Mouse (Mus musculus): ENCODE results near the gene Meaf6. TPM values are rescaled to one million over a fixed set of nuclear protein-coding genes. Genes with fewer than 3 reads are reported as not detected.

Meaf6 gene
- polyA plus RNA-seq, 1 experiment from 2014 or later: 28.3 TPM

DNA sequence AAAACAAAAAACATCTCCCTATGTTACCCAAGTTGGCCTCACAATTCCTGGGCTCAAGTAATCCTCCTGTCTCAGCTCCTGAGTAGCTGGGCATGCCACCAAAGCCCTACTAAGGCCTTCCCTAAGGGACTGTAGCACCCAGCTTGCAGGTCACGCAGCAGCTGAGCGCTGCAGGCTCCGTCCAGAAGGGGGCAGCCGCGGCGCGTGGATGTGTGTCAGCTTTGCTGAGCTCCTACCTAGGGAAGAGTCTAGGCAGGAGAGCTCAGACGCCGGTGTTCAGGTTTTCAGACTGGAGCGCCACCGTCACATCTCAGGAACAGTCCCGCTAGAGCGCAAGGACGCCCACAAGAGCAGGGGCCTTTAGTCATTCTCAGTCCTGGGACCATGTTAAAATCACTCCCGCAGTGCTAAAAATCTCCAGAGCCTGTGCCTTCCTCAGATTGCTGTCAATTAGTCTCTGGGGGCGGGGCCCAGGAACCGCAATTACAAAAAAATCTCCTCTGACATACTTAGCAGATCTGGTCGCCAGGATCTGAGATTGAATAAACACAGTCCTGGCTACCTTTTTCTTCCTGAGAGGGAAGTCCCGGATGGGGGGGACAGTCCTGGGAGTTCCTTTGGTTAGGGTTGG, 75.5 kb downstream of the Meaf6 start:
- DNase-seq (ENCODE audit: low spot score) (peak; percentile 89), ATAC-seq (ENCODE audit: low FRiP score, low TSS enrichment) (peak; percentile 77)
- TF ChIP-seq EP300 (optimal IDR thresholded peaks at IDR 0.05) (no peak), CTCF (IDR thresholded peaks at IDR 0.05; ENCODE audit: low read depth) (peak; percentile 96)
- no peaks in the 10 kb centered on the region for H3K9me3 ChIP-seq (ENCODE audit: control insufficient read depth, low read length)
- H3K27ac ChIP-seq (replicated peaks): no peak overlapping the region; the same call in 1 of the 2 replicates
- no peaks in the 10 kb centered on the region for H3K36me3 ChIP-seq (ENCODE audit: control insufficient read depth, insufficient read depth, low read length)
- H3K4me1 ChIP-seq (replicated peaks; ENCODE audit: control insufficient read depth, insufficient read depth): no peaks in the 10 kb centered on the region
- no peak overlapping the region for H3K9ac ChIP-seq (ENCODE audit: low read length)
- peak overlapping the region; percentile 31 for H3K4me2 ChIP-seq (replicated peaks; ENCODE audit: low read depth)
- 5% methylated on average over 19 of the region's 19 CpGs for WGBS
- H3K4me3 ChIP-seq (ENCODE audit: low read depth, low read length): 0 out of 2 replicates have a peak overlapping the region, but pooled peaks have one; percentile 8
- H3K27me3 ChIP-seq (ENCODE audit: control insufficient read depth, insufficient read depth, low read length): no peaks in the 10 kb centered on the region

DNA sequence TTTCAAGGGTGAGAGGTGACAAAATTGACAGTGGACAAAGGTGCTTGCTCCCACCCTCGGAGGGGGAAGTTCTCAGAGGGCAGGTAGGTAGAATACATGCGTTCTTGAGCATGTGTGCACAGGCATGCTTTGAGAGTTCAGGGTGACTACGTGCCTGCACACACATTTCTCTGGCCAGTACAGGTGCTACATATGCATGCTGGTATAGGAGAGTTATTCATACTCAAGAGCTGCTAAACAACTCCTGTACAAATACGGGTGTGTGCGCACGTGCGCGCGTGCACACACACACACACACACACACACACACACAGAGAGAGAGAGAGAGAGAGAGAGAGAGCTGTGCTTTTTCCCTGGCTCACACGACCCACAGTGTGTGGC, 76.0 kb downstream of the Meaf6 start:
- 50% methylated on average over 10 of the region's 10 CpGs for WGBS
- ATAC-seq (ENCODE audit: low FRiP score, low TSS enrichment): 0 out of 2 replicates have a peak, but pooled peaks have one; percentile 49
- peak overlapping the region; percentile 31; the same call in 1 of the 2 replicates for H3K4me2 ChIP-seq (replicated peaks; ENCODE audit: low read depth)

DNA sequence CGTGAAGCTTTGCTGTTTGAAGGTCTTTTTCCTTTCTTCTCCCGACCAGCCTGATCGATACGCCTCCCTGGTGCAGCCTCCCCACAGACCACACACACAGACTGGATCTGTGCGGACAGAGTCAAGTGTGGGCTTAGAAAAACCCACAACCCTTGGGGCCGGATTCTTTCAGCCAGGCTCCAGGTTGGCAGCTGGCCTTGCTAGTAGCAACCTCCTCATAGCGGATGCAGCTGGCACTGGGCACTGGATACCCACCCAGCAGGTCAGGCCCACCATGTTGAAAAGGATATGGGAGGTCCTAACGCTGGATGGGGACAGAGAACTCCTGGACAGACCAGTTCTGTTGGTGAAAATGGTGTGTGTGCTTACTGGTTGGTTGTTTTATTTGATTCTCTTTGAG, 76.5 kb downstream of the Meaf6 start:
- H3K27ac ChIP-seq (replicated peaks): no peak overlapping the region
- TF ChIP-seq EP300 (optimal IDR thresholded peaks at IDR 0.05): no peak
- no peak for TF ChIP-seq CTCF (IDR thresholded peaks at IDR 0.05; ENCODE audit: low read depth)
- DNase-seq (ENCODE audit: low spot score): no peak
- no peaks in the 10 kb centered on the region for H3K9me3 ChIP-seq (ENCODE audit: control insufficient read depth, low read length)
- H3K4me3 ChIP-seq (ENCODE audit: low read depth, low read length): no peak overlapping the region
- no peaks in the 10 kb centered on the region for H3K36me3 ChIP-seq (ENCODE audit: control insufficient read depth, insufficient read depth, low read length)
- WGBS: 56% methylated on average over 8 of the region's 8 CpGs
- no peak for ATAC-seq (ENCODE audit: low FRiP score, low TSS enrichment)
- no peak overlapping the region for H3K4me2 ChIP-seq (replicated peaks; ENCODE audit: low read depth)
- H3K9ac ChIP-seq (ENCODE audit: low read length): no peak overlapping the region
- H3K4me1 ChIP-seq (replicated peaks; ENCODE audit: control insufficient read depth, insufficient read depth): no peaks in the 10 kb centered on the region
- H3K27me3 ChIP-seq (ENCODE audit: control insufficient read depth, insufficient read depth, low read length): no peaks in the 10 kb centered on the region

More for the DNA sequence above, 76.0 kb downstream of the Meaf6 start:
- Histone ChIP-seq H3K4me3 (ENCODE audit: low read depth, low read length) (no peak overlapping the region), H3K36me3 (ENCODE audit: control insufficient read depth, insufficient read depth, low read length) (no peaks in the 10 kb centered on the region), H3K9me3 (ENCODE audit: control insufficient read depth, low read length) (no peaks in the 10 kb centered on the region), H3K27ac (replicated peaks) (no peak overlapping the region; the same call in 1 of the 2 replicates), H3K9ac (ENCODE audit: low read length) (no peak overlapping the region), H3K4me1 (replicated peaks; ENCODE audit: control insufficient read depth, insufficient read depth) (no peaks in the 10 kb centered on the region), H3K27me3 (ENCODE audit: control insufficient read depth, insufficient read depth, low read length) (no peaks in the 10 kb centered on the region)
- DNase-seq (ENCODE audit: low spot score): no peak
- no peak for TF ChIP-seq EP300 (optimal IDR thresholded peaks at IDR 0.05)
- no peak for TF ChIP-seq CTCF (IDR thresholded peaks at IDR 0.05; ENCODE audit: low read depth)

DNA sequence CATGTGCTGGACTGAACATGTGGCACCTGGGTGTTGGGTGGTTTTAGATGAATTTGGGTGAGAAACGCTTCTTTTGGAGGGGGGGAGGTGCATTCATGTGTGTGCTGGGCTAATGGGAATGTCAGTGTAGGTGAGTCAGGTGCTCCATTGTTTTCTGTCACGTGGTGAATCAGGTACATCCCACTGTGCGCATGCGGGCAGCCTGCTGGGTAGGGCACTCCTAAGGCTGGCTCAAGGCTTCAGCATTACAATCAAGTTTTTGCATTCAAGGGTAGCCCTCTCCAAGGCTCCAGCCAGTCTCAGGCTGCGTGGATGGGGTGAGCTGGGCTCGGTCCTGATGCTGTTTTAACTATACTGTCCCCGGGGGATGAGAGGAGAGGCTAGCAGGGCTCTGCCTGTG, 77.8 kb downstream of the Meaf6 start:
- H3K4me3 ChIP-seq (ENCODE audit: low read depth, low read length): no peak overlapping the region
- no peak overlapping the region for H3K27ac ChIP-seq (replicated peaks)
- H3K36me3 ChIP-seq (ENCODE audit: control insufficient read depth, insufficient read depth, low read length): no peaks in the 10 kb centered on the region
- H3K9ac ChIP-seq (ENCODE audit: low read length): no peak overlapping the region
- no peaks in the 10 kb centered on the region for H3K4me1 ChIP-seq (replicated peaks; ENCODE audit: control insufficient read depth, insufficient read depth)
- H3K9me3 ChIP-seq (ENCODE audit: control insufficient read depth, low read length): no peaks in the 10 kb centered on the region
- no peak for TF ChIP-seq CTCF (IDR thresholded peaks at IDR 0.05; ENCODE audit: low read depth)
- TF ChIP-seq EP300 (optimal IDR thresholded peaks at IDR 0.05): no peak
- WGBS: 61% methylated on average over 7 of the region's 7 CpGs
- DNase-seq (ENCODE audit: low spot score) (no peak), ATAC-seq (ENCODE audit: low FRiP score, low TSS enrichment) (no peak)
- H3K4me2 ChIP-seq (replicated peaks; ENCODE audit: low read depth): no peak overlapping the region
- H3K27me3 ChIP-seq (ENCODE audit: control insufficient read depth, insufficient read depth, low read length): no peaks in the 10 kb centered on the region

Other genes starting within 250 kb of the Meaf6 start
- 31.2 and 32.3 TPM in 2 replicates for gene Yrdc, start 234.5 kb upstream of the Meaf6 start, polyA plus RNA-seq (2015; fragmentation: Nextera tagmentation; extraction: Ambion mirVana)
- gene 1110065P20Rik, start 233.9 kb upstream of the Meaf6 start, polyA plus RNA-seq (2015; fragmentation: Nextera tagmentation; extraction: Ambion mirVana): 64.1 and 65.8 TPM in 2 replicates
- 0.19 and 0.21 TPM in 2 replicates for gene Maneal, start 223.0 kb upstream of the Meaf6 start, polyA plus RNA-seq (2015; fragmentation: Nextera tagmentation; extraction: Ambion mirVana)
- gene Epha10, start 204.2 kb upstream of the Meaf6 start, polyA plus RNA-seq (2015; fragmentation: Nextera tagmentation; extraction: Ambion mirVana): 0.17 TPM in 1 of 2 replicates, not detected in the other
- gene 9930104L06Rik, start 148.1 kb upstream of the Meaf6 start, polyA plus RNA-seq (2015; fragmentation: Nextera tagmentation; extraction: Ambion mirVana): 6.1 and 6.9 TPM in 2 replicates
- 26.9 and 34.9 TPM in 2 replicates for gene Cdca8, start 145.8 kb upstream of the Meaf6 start, polyA plus RNA-seq (2015; fragmentation: Nextera tagmentation; extraction: Ambion mirVana)
- 6.3 and 6.9 TPM in 2 replicates for gene Rspo1, start 98.7 kb upstream of the Meaf6 start, polyA plus RNA-seq (2015; fragmentation: Nextera tagmentation; extraction: Ambion mirVana)
- gene Gnl2, start 68.5 kb upstream of the Meaf6 start, polyA plus RNA-seq (2015; fragmentation: Nextera tagmentation; extraction: Ambion mirVana): 36.1 and 37.3 TPM in 2 replicates
- 0.05 and 0.06 TPM in 2 replicates for gene Dnali1, start 19.4 kb upstream of the Meaf6 start, polyA plus RNA-seq (2015; fragmentation: Nextera tagmentation; extraction: Ambion mirVana)
- gene Snip1, start 18.5 kb upstream of the Meaf6 start, polyA plus RNA-seq (2015; fragmentation: Nextera tagmentation; extraction: Ambion mirVana): 13.0 and 13.6 TPM in 2 replicates
- 2.7 TPM in 2 replicates for gene Zc3h12a, start 42.7 kb downstream of the Meaf6 start, polyA plus RNA-seq (2015; fragmentation: Nextera tagmentation; extraction: Ambion mirVana)

All from stomach, postnatal 0 days (tissue).